Mouse (Mus musculus) ES-CJ7 (cell line): ENCODE measurements at regions not wholly inside any gene's neighbourhood (a gene's known extent, or its start where the extent isn't known, plus 50 kb on each side); places are given as distances from the start of the nearest gene placed in this dataset.

ENCODE experiments used
- DNase-seq: peaks from one replicate; pipeline ENCODE4 v3.0.0; 2011; ENCODE audit warnings: low read depth, low spot score

DNA sequence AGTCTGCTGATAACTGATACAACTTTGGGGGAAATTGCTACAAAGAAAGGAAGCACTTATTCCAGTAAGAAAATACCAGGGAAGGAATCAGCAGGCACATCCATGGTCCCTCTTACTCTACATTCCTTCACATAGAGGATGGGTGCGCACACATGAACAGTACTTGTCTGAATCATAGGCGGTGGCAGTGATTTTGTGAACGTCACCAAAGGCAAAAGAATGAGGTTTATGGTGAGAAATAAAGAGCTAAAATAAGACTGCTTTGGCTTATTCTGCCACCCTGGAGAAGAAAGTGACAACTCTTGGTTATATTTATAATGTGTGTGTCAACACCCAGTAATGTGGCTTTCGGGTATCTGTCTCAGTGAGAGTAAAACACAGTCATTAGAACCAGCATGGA, 59.9 kb upstream of the Ccdc80 start:
- no peak for DNase-seq

DNA sequence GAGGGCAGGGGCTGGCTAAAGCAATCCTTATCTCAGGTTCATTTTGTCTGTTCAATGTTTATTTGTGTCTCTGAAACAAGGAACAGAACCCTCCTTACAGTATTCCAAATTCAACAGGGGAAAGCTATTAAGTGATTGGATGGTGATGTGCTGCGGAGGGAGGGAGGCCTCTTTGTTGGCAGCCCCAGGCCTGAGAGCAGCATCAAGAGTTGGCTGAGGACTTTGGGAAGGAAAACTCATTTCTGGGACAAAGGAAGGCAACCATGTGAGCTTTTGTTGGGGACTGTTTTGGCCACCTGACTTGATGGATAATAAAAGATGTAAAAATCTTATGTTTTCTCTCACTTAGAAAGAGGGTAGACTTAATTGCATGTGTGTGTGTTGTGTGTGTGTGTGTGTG, 58.8 kb upstream of the Ccdc80 start:
- DNase-seq: no peak

DNA sequence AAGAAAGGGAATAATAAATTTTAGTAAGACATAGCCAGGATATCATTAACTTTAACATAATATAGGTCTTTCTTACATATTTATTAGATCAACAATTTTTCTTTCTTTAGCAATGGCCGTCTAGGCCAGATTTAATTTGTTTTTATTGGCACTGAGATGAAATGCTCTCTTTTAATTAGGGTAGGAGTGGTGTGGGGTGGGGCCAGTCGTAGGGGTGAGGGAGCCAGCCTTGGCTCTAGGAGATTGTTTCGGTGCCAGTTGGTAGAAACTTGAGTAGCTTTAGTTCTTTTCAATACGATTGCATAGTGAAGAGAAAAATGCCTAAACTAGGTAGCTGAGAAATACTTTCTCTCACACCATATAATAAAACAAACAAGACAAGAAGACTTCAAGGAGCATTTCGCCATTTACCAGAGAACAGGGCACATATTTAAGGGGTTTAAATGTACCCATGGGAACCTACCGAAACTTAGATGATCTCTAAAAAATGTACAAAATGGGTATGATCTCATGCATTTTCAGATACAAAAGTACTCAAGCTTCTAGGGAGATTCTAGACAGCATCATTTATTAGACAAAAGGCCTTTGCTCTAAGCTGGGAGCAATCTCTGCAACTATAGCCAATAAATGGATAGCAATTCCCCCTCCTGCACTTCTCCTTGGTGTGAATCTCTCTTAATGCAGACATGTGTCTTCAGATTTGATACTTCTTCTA, 56.2 kb upstream of the Ccdc80 start:
- DNase-seq: no peak

DNA sequence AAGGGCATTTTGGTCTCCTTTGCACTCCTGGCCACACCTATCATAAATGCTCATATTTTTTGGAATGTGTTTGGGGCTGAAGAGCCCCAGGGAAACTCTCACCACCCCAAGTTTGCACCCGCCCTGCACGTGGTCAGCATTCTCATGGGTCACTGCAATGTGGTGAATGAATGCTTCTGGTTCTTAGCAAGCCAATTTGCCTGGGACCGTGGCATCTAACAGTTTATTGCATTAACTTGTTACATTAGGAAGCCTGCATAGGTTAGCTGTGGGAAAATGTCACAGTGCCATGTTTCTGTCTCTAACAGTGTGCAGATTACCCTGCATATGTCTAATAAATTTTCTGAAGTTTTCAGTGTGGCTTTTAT, 55.7 kb upstream of the Ccdc80 start:
- no peak for DNase-seq

DNA sequence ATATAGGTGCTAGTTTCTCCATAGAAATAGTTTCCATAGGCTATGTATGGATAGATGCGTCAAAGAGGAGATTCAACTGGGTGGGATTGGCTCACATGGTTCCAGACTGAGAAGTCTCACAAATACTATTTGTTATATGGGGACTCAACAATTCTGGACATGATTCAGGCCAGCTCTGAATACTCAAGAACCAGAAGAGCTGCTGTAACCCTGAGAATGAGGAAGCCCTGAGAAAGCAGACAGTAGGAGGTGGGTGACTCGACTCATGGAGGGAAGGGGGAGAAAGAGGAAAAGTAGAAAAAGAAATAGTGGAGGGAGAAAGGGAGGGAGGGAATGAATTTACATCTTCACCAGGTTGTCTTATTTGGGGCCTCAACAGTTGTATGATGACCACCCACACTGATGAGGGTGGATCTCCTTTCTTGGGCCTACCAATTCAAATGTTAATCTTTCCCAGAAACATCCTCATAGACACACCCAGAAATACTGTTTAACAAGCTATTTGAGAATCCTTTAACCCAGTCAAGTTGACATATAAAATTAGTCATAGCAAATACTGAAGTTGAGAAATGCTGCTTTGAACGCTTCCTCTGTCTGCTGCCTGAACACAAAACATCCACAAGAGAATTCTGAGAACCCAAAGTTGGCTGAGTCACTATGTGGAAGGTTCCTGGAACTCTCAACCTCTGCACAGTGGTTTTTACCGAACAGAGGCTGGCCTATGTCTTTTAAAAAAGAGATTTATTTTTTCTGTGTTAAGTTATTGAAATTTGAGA, 54.8 kb upstream of the Ccdc80 start:
- peak; percentile 88 for DNase-seq
